Mouse (Mus musculus): Measurements from ENCODE around the gene Dkkl1.

The Dkkl1 gene

GRCm38 (mm10) chr7:45229459-45230203, 17.7 kb upstream of the Dkkl1 start:
- in situ Hi-C loops (cut with MboI, MseI): no loop called here

DNA sequence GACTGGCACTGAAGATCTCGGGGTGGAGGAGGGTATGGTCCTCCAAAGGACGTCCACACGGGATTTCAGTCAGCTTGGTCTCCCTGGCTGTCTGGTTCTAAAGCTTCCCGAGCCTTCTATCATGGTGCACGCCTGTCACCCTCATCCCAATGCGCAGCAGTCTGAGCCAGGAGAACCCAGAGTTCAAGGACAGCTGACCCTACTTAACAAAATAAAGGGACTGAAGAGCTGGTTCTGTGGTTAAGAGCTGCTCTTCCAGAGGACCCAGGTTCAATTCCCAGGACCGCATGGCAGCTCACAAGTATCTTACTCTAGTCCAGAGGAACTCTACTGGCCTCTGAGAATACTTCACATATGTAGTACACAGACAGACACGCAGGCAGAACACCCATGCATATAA, 17.1 kb upstream of the Dkkl1 start:
- in situ Hi-C loops (cut with MboI, MseI): no loop called here

DNA sequence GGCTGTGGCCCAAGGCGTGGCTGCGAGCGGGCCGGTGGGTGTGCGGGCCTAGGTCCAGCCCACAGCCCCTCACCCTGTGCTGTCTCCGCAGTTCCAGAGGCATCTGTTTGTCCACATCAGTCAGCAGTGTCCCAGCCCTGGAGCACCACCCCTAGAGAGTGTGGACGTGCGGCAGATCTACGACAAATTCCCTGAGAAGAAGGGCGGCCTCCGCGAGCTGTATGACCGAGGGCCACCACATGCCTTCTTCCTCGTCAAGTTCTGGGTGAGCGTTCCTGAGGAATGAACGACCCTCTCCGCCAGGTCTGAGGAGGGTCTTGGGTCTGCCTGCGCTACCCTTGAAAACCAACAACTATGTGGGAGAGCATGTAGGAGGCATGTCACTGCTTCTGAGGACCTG, 16.6 kb upstream of the Dkkl1 start:
- in situ Hi-C loops (cut with MboI, MseI): no loop called here

GRCm38 (mm10) chr7:45226421-45226820, 14.5 kb upstream of the Dkkl1 start:
- in situ Hi-C loops (cut with MboI, MseI): no loop called here

- in situ Hi-C loops (cut with MboI, MseI): no loop called here
Observed at GRCm38 (mm10) chr7:45224826-45225225, 12.9 kb upstream of the Dkkl1 start.

- in situ Hi-C loops (cut with MboI, MseI): no loop called here
Observed at GRCm38 (mm10) chr7:45221680-45222079, 9.7 kb upstream of the Dkkl1 start.

DNA sequence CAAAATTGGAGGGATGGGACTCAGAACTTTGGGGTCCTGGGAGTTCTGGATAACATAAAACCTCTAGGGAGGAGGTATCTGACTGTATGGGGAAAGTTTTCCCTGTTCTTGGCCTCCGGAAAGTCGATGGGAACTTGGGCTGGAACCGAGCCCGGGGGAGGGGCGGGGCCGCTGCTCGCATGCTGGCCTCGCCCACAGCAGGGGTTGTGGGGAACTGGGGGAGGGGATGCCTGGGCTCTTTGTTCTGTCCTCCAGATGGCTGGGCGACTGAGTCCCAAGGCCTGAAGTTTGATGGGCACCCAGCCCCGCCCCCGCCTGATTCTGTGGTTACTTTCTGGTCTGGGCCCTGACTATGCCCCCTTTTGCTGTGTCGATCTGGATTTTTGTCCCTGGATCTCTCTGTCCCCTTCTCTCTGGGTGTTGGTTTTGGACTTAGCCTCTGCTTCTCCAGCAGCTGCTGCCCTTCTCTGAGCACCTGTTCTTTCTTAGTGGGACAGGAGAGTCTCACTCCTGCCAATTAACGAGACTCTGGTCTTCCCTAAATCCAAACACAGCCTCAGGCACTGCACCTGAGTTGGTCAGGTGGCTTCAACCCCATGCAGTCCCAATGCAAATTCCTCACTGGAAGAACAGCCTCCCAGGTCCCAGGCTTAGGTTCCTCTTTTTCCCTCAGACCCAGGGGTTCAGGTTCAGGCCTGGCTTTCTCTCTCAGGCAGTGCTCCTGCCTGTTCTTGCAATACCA, 4.7 kb upstream of the Dkkl1 start:
- in situ Hi-C loops (cut with MboI, MseI): no loop called here

DNA sequence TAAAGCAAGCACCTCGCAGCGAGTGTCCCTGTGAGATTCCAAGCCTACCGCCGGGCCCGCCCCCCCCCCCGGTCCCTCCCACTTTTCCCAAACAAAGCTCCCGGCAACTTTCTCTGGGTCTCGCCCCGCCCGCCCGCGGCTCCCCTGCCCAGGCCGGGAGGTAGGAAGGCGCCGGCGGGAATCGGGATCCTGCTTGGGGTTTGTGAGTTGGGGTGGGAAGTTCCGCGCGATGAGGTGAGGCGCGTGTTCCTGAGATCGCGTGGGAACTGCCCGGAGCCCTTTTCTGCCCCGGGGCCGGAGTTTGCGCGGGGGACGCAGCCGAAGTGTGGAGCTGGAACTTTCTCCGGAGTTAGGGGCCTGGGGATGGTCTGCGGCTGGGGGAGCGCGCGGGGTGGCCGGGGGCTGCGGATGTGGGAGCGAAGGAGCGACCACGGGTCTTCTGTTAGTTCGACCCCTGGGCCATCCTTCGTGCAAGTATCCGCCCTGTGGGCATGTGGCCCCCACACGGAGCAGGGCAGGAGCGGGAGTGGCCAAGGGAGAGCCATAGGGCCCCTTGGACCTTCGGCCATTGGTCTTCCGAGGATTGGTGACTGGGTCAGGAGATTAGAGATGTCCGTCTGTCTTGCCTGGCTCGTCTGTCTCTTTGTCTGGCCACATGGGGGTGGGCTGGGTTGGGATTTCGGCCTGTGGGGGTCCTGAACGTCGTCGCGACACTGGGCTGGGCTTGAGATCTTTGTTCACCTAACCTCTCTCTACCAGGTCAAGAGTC, 3.9 kb upstream of the Dkkl1 start, which contains the start of gene Tead2:
Gene Tead2 (plus strand): TSS at position 81 of the 769 bp plus-strand sequence.
- in situ Hi-C loops (cut with MboI, MseI): no loop called here

DNA sequence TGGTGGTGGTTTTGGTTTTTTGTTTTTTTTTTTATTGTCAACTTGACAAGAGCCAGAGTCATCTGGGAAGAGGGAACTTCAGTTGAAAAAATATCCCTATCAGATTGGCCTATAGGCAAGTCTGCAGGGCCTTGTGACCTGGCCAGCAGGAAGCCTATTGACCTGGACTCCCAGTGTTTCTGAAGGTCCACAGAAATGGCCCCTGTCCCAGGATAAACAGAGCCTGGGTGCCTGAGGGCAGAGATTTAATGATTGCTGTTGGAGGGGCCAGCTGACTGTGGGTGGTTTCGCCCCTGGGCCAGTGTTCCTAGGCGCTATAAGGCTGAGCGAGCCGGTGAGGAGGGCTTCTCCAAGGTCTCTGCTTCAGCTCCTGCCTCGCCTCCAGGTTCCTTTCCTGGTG, 1.8 kb upstream of the Dkkl1 start:
- in situ Hi-C loops (cut with MboI, MseI): no loop called here

DNA sequence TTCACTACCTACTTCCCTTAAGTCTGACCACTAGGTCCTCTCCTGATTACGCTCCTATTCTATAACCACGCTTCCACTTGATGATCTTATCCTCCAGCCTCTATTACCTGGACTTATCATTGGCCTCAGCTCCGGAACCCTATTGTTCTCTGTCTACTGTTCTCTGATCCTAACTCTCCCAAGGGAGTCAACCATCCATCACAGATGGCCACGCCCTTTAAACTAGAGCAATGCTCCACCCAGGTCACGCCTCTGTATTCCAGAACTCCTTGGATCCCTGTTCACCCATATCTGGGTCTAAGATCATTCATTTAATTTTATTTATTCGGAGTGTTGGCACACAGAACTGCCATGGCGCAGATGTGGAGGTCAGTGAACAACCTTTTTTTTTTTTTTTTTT, 409 bp upstream of the Dkkl1 start:
- in situ Hi-C loops (cut with MboI, MseI): no loop called here

- in situ Hi-C loops (cut with MboI, MseI): no loop called here
Observed at GRCm38 (mm10) chr7:45211070-45211469, 877 bp downstream of the Dkkl1 start.

DNA sequence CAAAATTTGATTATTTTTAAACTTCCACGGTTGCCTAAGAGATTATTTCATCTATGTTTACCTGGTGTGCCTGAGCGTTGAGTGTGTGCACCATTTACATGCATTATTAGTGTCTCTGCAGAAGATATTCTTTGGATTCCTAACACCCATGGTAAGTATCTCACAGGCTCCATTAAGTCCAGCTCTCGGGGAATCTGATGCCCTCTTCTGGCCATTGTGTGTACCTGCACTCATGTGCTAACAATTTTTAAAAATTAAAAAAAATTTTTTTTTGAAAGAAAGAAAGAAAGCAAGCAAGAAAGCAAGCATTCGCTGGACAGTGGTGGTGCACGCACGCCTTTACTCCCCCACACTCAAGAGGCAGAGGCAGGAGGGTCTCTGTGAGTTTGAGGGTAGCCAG, 3.7 kb downstream of the Dkkl1 start:
- in situ Hi-C loops (cut with MboI, MseI): no loop called here

GRCm38 (mm10) chr7:45204380-45205143, 7.4 kb downstream of the Dkkl1 start, which contains the start of gene Ccdc155:
TSS of gene Ccdc155 (minus strand) at chr7:45204892.
- in situ Hi-C loops (cut with MboI, MseI): no loop called here

- in situ Hi-C loops (cut with MboI, MseI): no loop called here
Observed at GRCm38 (mm10) chr7:45202654-45203053, 9.3 kb downstream of the Dkkl1 start.

DNA sequence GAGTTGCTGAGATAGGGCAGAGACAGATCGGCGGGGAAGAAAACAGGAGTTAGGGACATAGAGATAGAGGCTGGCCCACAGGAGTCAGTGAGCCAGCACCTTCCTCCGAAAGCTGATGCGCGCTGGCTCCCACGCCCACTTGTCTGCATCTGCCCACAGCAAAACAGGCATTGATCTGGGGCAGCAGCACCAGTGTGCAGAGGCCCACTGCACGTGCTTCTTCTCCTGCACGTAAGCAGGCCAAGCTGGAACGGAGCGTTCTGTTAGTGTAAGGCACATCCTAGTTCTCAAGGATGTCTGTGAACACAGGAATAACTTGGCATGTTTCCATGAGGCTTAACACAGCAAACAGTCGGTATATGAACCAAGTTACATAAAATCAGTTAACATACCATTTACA, 13.0 kb downstream of the Dkkl1 start:
- in situ Hi-C loops (cut with MboI, MseI): no loop called here

- in situ Hi-C loops (cut with MboI, MseI): no loop called here
Observed at GRCm38 (mm10) chr7:45198435-45198834, 13.5 kb downstream of the Dkkl1 start.

GRCm38 (mm10) chr7:45196994-45197393, 15.0 kb downstream of the Dkkl1 start:
- in situ Hi-C loops (cut with MboI, MseI): no loop called here

GRCm38 (mm10) chr7:45196176-45196535, 15.8 kb downstream of the Dkkl1 start:
- in situ Hi-C loops (cut with MboI, MseI): no loop called here

DNA sequence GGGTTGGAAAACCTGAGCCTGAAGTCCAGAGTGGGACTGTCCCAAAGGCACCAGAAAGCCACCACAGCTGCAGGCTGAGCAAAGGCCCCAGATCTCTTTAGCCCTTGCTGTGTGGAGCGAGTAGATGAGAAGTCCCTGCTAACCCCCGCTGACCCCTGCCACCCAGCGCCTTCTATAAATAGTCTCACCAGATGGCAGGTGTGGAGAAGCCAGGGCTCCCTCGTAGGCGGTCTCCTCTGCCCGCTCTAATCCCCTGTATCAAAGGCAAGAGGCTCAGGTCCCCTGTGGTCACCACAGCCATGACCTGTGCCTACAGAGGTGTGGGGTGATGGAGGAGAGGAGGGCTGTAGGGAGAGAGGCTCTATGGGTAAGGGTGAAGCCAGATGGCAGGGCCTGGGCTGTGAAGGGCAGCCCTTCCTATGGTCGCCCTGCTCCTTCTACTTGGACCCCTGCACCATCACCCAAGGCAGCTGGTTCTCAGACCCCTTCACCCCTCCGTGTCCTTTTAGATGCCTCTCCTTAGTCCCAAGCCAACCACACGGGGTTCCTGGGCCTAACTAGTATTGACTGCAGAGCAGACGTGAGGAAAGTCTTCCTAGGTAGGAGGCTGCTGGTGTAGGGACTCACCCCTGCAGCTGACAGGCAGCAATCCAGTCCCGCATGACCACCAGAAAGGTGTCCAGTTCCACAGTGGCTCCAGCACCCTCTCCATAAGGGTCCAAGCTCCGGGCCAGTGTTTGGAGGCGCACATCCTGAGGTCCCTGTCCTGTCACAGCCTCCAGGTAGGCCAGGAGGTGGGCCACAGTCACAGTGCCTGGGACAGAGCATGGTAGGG, 16.4 kb downstream of the Dkkl1 start:
- in situ Hi-C loops (cut with MboI, MseI): no loop called here

DNA sequence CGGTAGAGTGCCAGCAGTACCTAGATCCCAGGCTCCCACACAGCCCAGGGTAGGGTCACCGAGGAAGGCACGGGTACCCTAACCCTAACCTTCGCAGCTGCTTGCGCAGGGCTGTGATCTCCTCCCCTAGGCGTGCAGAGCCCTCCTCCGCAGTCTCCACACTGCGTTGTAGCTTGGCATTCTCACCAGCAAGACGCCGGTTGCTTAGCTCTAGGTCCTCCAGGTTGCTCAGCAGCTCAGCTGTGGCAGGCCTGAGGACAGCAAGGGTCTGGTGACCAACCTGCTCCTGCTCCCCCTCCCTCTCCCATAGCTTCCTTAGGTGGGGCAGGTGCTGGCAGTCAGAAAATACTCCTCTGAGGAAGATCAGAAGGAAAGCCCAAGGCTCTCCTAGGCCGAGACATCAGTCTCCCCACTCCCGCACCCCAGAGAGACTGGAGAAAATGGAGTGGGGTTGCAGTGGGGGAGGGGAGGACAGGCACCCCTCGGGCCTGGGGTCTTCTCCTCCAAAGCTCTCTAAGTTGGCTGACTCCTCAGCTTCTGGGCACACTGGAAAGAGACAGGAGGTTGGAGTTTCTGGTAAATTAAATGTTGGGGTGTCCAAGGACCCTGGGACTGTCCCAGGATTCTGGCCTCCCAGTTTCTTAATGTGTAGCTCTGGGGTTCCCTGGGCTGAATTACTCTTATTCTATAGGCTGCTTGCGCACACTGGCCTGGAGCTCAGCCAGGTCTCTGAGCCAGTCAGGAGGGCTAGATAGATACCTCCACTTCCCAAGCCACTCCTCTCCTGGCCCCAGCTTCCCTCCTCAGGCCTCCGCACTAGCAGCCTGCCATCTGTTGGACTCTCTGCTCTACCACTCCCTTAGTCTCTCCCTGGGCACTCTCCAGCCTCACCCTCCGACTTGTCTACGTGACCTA, 17.8 kb downstream of the Dkkl1 start:
- in situ Hi-C loops (cut with MboI, MseI): no loop called here
